Mouse (Mus musculus): ENCODE measurements around the gene Scrn3.

DNA sequence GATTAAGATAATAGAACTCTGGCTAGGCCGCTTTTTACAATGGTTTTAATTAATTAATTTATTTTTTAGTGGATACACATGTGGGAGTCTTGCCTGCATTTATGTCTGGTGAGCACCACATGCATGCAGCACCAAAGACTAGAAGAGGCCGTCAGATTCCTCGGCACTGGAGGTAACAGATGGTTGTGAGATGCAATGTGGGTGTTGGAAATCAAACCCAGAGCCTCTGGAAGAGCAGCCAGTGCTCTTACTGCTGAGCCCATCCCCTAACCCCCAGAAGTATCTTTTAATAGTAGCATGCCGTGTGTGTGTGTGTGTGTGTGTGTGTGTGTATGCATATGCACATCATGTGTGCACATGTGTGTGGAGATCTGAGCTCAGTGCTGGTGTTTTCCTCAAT lies 32.8 kb downstream of the Scrn3 start:
- TF ChIP-seq EP300 (IDR thresholded peaks at IDR 0.05; ENCODE audit: low read depth) (no peak), CTCF (IDR thresholded peaks at IDR 0.05; ENCODE audit: low read depth) (no peak)

Data from liver, postnatal 0 days (tissue).